Mouse (Mus musculus): ENCODE results near the gene Smim20.

DNA sequence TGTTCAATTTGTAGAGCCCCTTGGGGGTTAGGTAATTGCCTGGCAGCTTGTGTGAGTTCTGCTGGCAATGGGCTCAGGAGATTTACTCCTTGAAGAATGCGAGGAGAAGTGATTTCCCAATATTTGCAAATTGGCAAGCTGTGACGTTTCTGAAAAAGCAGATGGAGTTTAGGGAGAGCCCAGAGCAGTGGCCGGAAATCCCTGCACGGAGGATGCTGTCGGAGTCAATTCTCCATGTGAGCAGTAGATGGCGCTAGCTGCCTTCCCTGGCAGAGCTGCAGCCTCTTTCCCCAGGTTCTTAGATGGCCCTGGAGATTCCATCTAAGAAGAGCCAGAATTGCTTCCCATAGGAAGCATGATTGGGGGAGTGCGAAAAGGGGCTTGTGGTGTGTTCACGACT lies 59.1 kb downstream of the Smim20 start:
- TF ChIP-seq CTCF (IDR thresholded peaks at IDR 0.05; ENCODE audit: low read depth, low read length) (peak; percentile 80), GATA1 (IDR thresholded peaks at IDR 0.05; ENCODE audit: borderline replicate concordance, low read length) (no peak), GATA2 (IDR thresholded peaks at IDR 0.05; ENCODE audit: borderline replicate concordance, low read depth, low read length) (no peak), POLR2AphosphoS5 (IDR thresholded peaks at IDR 0.05; ENCODE audit: insufficient replicate concordance, low read depth, low read length) (no peak)

Data from G1E (cell line).